Mouse (Mus musculus): Measurements from ENCODE around the gene Frmpd1.

The Frmpd1 gene

GRCm38 (mm10) chr4:45163711-45164110, 21.0 kb upstream of the Frmpd1 start:
- H3K27me3 ChIP-seq (ENCODE audit: insufficient read depth, low read length) = no peaks in the 10 kb centered on the region
- H3K36me3 ChIP-seq (ENCODE audit: insufficient read depth, low read length) = no peaks in the 10 kb centered on the region
- H3K9me3 ChIP-seq (ENCODE audit: low read length) = no peaks in the 10 kb centered on the region
- TF ChIP-seq POU5F1 (IDR thresholded peaks at IDR 0.05; ENCODE audit: borderline replicate concordance, low read length) (no peak), CTCF (conservative IDR thresholded peaks at IDR 0.05; ENCODE audit: low read length) (peak; percentile 39)
- no peaks in the 10 kb centered on the region for H3K4me1 ChIP-seq (replicated peaks; ENCODE audit: low read depth, low read length)
- no peak overlapping the region for H3K4me3 ChIP-seq (replicated peaks; ENCODE audit: low read length)

GRCm38 (mm10) chr4:45165477-45165876, 19.2 kb upstream of the Frmpd1 start:
- no peak for TF ChIP-seq NANOG (IDR thresholded peaks at IDR 0.05; ENCODE audit: borderline replicate concordance, low read length)
- TF ChIP-seq CTCF (conservative IDR thresholded peaks at IDR 0.05; ENCODE audit: low read length) = no peak
- no peak for TF ChIP-seq POU5F1 (IDR thresholded peaks at IDR 0.05; ENCODE audit: borderline replicate concordance, low read length)

GRCm38 (mm10) chr4:45165955-45166354, 18.7 kb upstream of the Frmpd1 start:
- TF ChIP-seq NANOG (IDR thresholded peaks at IDR 0.05; ENCODE audit: borderline replicate concordance, low read length) (no peak), CTCF (conservative IDR thresholded peaks at IDR 0.05; ENCODE audit: low read length) (no peak)
- H3K9me3 ChIP-seq (ENCODE audit: low read length) = no peaks in the 10 kb centered on the region
- H3K27me3 ChIP-seq (ENCODE audit: insufficient read depth, low read length) = no peaks in the 10 kb centered on the region
- H3K4me1 ChIP-seq (replicated peaks; ENCODE audit: low read depth, low read length) = no peaks in the 10 kb centered on the region
- H3K4me3 ChIP-seq (replicated peaks; ENCODE audit: low read length) = no peak overlapping the region
- H3K36me3 ChIP-seq (ENCODE audit: insufficient read depth, low read length) = no peaks in the 10 kb centered on the region

More at GRCm38 (mm10) chr4:45165477-45165876, 19.2 kb upstream of the Frmpd1 start:
- H3K4me3 ChIP-seq (replicated peaks; ENCODE audit: low read length) = no peak overlapping the region
- no peaks in the 10 kb centered on the region for H3K4me1 ChIP-seq (replicated peaks; ENCODE audit: low read depth, low read length)
- no peaks in the 10 kb centered on the region for H3K36me3 ChIP-seq (ENCODE audit: insufficient read depth, low read length)
- H3K27me3 ChIP-seq (ENCODE audit: insufficient read depth, low read length) = no peaks in the 10 kb centered on the region
- H3K9me3 ChIP-seq (ENCODE audit: low read length) = no peaks in the 10 kb centered on the region

- Histone ChIP-seq H3K27me3 (ENCODE audit: insufficient read depth, low read length) (no peaks in the 10 kb centered on the region), H3K4me1 (replicated peaks; ENCODE audit: low read depth, low read length) (no peaks in the 10 kb centered on the region), H3K9me3 (ENCODE audit: low read length) (peaks cover under 1% of the 10 kb centered on the region; the same call in 1 of the 2 replicates), H3K4me3 (replicated peaks; ENCODE audit: low read length) (no peak overlapping the region), H3K36me3 (ENCODE audit: insufficient read depth, low read length) (no peaks in the 10 kb centered on the region)
- TF ChIP-seq CTCF (conservative IDR thresholded peaks at IDR 0.05; ENCODE audit: low read length) (no peak), POU5F1 (IDR thresholded peaks at IDR 0.05; ENCODE audit: borderline replicate concordance, low read length) (no peak), NANOG (IDR thresholded peaks at IDR 0.05; ENCODE audit: borderline replicate concordance, low read length) (no peak)
Observed at GRCm38 (mm10) chr4:45171340-45171739, 13.3 kb upstream of the Frmpd1 start.

GRCm38 (mm10) chr4:45183818-45184520, 706 bp upstream of the Frmpd1 start:
- H3K4me3 ChIP-seq (replicated peaks; ENCODE audit: low read length) = peak overlapping the region; percentile 85
- no peaks in the 10 kb centered on the region for H3K36me3 ChIP-seq (ENCODE audit: insufficient read depth, low read length)
- H3K9me3 ChIP-seq (ENCODE audit: low read length) = no peaks in the 10 kb centered on the region
- TF ChIP-seq NANOG (IDR thresholded peaks at IDR 0.05; ENCODE audit: borderline replicate concordance, low read length) (no peak), CTCF (conservative IDR thresholded peaks at IDR 0.05; ENCODE audit: low read length) (no peak), POU5F1 (IDR thresholded peaks at IDR 0.05; ENCODE audit: borderline replicate concordance, low read length) (no peak)
- peaks cover 65% of the 10 kb centered on the region for H3K27me3 ChIP-seq (ENCODE audit: insufficient read depth, low read length)
- peaks cover 15% of the 10 kb centered on the region for H3K4me1 ChIP-seq (replicated peaks; ENCODE audit: low read depth, low read length)

- H3K4me3 ChIP-seq (replicated peaks; ENCODE audit: low read length) = peak overlapping the region; percentile 85
- H3K36me3 ChIP-seq (ENCODE audit: insufficient read depth, low read length) = no peaks in the 10 kb centered on the region
- peaks cover 15% of the 10 kb centered on the region for H3K4me1 ChIP-seq (replicated peaks; ENCODE audit: low read depth, low read length)
- TF ChIP-seq NANOG (IDR thresholded peaks at IDR 0.05; ENCODE audit: borderline replicate concordance, low read length) = no peak
- no peak for TF ChIP-seq CTCF (conservative IDR thresholded peaks at IDR 0.05; ENCODE audit: low read length)
- TF ChIP-seq POU5F1 (IDR thresholded peaks at IDR 0.05; ENCODE audit: borderline replicate concordance, low read length) = no peak
- peaks cover 73% of the 10 kb centered on the region for H3K27me3 ChIP-seq (ENCODE audit: insufficient read depth, low read length)
- H3K9me3 ChIP-seq (ENCODE audit: low read length) = no peaks in the 10 kb centered on the region
Observed at GRCm38 (mm10) chr4:45185331-45185669, 625 bp downstream of the Frmpd1 start.

GRCm38 (mm10) chr4:45198296-45198695, 13.6 kb downstream of the Frmpd1 start:
- Histone ChIP-seq H3K4me1 (replicated peaks; ENCODE audit: low read depth, low read length) (peaks cover 43% of the 10 kb centered on the region), H3K36me3 (ENCODE audit: insufficient read depth, low read length) (no peaks in the 10 kb centered on the region), H3K27me3 (ENCODE audit: insufficient read depth, low read length) (peaks cover 12% of the 10 kb centered on the region), H3K9me3 (ENCODE audit: low read length) (no peaks in the 10 kb centered on the region), H3K4me3 (replicated peaks; ENCODE audit: low read length) (no peak overlapping the region)
- TF ChIP-seq POU5F1 (IDR thresholded peaks at IDR 0.05; ENCODE audit: borderline replicate concordance, low read length) (no peak), NANOG (IDR thresholded peaks at IDR 0.05; ENCODE audit: borderline replicate concordance, low read length) (no peak)

GRCm38 (mm10) chr4:45203283-45203682, 18.6 kb downstream of the Frmpd1 start:
- no peak overlapping the region for H3K4me3 ChIP-seq (replicated peaks; ENCODE audit: low read length)
- TF ChIP-seq CTCF (conservative IDR thresholded peaks at IDR 0.05; ENCODE audit: low read length) = no peak
- peak; percentile 94 for TF ChIP-seq POU5F1 (IDR thresholded peaks at IDR 0.05; ENCODE audit: borderline replicate concordance, low read length)
- TF ChIP-seq NANOG (IDR thresholded peaks at IDR 0.05; ENCODE audit: borderline replicate concordance, low read length) = peak; percentile 94
- H3K27me3 ChIP-seq (ENCODE audit: insufficient read depth, low read length) = peaks cover 32% of the 10 kb centered on the region
- no peaks in the 10 kb centered on the region for H3K36me3 ChIP-seq (ENCODE audit: insufficient read depth, low read length)
- H3K4me1 ChIP-seq (replicated peaks; ENCODE audit: low read depth, low read length) = peaks cover 64% of the 10 kb centered on the region
- H3K9me3 ChIP-seq (ENCODE audit: low read length) = no peaks in the 10 kb centered on the region

GRCm38 (mm10) chr4:45207444-45207843, 22.8 kb downstream of the Frmpd1 start:
- no peak overlapping the region for H3K4me3 ChIP-seq (replicated peaks; ENCODE audit: low read length)
- H3K36me3 ChIP-seq (ENCODE audit: insufficient read depth, low read length) = no peaks in the 10 kb centered on the region
- no peak for TF ChIP-seq CTCF (conservative IDR thresholded peaks at IDR 0.05; ENCODE audit: low read length)
- TF ChIP-seq NANOG (IDR thresholded peaks at IDR 0.05; ENCODE audit: borderline replicate concordance, low read length) = no peak
- TF ChIP-seq POU5F1 (IDR thresholded peaks at IDR 0.05; ENCODE audit: borderline replicate concordance, low read length) = no peak
- H3K27me3 ChIP-seq (ENCODE audit: insufficient read depth, low read length) = peaks cover 20% of the 10 kb centered on the region
- H3K9me3 ChIP-seq (ENCODE audit: low read length) = peaks cover 5% of the 10 kb centered on the region; the same call in 1 of the 2 replicates
- H3K4me1 ChIP-seq (replicated peaks; ENCODE audit: low read depth, low read length) = peaks cover 37% of the 10 kb centered on the region

Measured in E14TG2a.4 (cell line).